Mouse (Mus musculus) liver, embryonic 12.5 days (tissue): ENCODE measurements around the gene Camsap3. TPM values are rescaled to one million over a fixed set of nuclear protein-coding genes. Genes with fewer than 3 reads are reported as not detected.
A peak's percentile ranks its signal among the peaks of the same experiment; 100 is the strongest.
"Not testable (repeated sequence)": the region's sequence is repeated elsewhere in the genome, so short reads cannot be mapped to it uniquely, and the experiment has no call there.

ENCODE experiments used
- ATAC-seq: fragments of 200-750 bp; cut with Nextera tagmentation; 2 replicates; pipeline ENCODE4 v1.8.0; 2017; ENCODE audit warnings: moderate number of reproducible peaks, mild to moderate bottlenecking, moderate library complexity
- H3K27ac ChIP-seq: fragments of 300-500 bp; sonication (generic); 2 replicates; pipeline ENCODE4 v1.5.1; 2016; ENCODE audit warnings: mild to moderate bottlenecking
- H3K27me3 ChIP-seq: fragments of 300-500 bp; sonication (generic); replicated peaks from 2 replicates; pipeline ENCODE4 v1.6.1; 2016; ENCODE audit warnings: mild to moderate bottlenecking, moderate library complexity
- H3K36me3 ChIP-seq: fragments of 300-500 bp; sonication (generic); 2 replicates; pipeline ENCODE4 v1.6.1; 2016; ENCODE audit warnings: mild to moderate bottlenecking, moderate library complexity
- H3K4me1 ChIP-seq: fragments of 300-500 bp; sonication (generic); 2 replicates; pipeline ENCODE4 v1.6.1; 2016
- H3K4me2 ChIP-seq: fragments of 300-500 bp; sonication (generic); 2 replicates; pipeline ENCODE4 v1.6.1; 2016; ENCODE audit warnings: mild to moderate bottlenecking, moderate library complexity
- H3K4me3 ChIP-seq: fragments of 300-500 bp; sonication (generic); 2 replicates; pipeline ENCODE4 v1.5.1; 2016; ENCODE audit warnings: mild to moderate bottlenecking, moderate library complexity
- H3K9ac ChIP-seq: fragments of 300-500 bp; sonication (generic); 2 replicates; pipeline ENCODE4 v1.6.1; 2016; ENCODE audit warnings: mild to moderate bottlenecking, moderate library complexity
- H3K9me3 ChIP-seq: fragments of 300-500 bp; sonication (generic); replicated peaks from 2 replicates; pipeline ENCODE4 v1.6.1; 2016; ENCODE audit warnings: mild to moderate bottlenecking, moderate library complexity
- WGBS: fragments of 180-500 bp; shearing (Covaris S2); methylation state at CpG from one replicate; pipeline ENCODE4 v1.1.7; 2016; ENCODE audit not compliant: insufficient replicate concordance; 5-methylcytosine and 5-hydroxymethylcytosine counted together
- polyA plus RNA-seq: library from polyadenylated mRNA; unstranded; fragments of >200 nt; fragmentation: Nextera tagmentation; extraction: Ambion mirVana; gene quantifications from 2 replicates; pipeline ENCODE4 v1.2.1, GENCODE M21; 2016

Gene Camsap3
- polyA plus RNA-seq, 1 experiment from 2014 or later, result 2.2 TPM

DNA sequence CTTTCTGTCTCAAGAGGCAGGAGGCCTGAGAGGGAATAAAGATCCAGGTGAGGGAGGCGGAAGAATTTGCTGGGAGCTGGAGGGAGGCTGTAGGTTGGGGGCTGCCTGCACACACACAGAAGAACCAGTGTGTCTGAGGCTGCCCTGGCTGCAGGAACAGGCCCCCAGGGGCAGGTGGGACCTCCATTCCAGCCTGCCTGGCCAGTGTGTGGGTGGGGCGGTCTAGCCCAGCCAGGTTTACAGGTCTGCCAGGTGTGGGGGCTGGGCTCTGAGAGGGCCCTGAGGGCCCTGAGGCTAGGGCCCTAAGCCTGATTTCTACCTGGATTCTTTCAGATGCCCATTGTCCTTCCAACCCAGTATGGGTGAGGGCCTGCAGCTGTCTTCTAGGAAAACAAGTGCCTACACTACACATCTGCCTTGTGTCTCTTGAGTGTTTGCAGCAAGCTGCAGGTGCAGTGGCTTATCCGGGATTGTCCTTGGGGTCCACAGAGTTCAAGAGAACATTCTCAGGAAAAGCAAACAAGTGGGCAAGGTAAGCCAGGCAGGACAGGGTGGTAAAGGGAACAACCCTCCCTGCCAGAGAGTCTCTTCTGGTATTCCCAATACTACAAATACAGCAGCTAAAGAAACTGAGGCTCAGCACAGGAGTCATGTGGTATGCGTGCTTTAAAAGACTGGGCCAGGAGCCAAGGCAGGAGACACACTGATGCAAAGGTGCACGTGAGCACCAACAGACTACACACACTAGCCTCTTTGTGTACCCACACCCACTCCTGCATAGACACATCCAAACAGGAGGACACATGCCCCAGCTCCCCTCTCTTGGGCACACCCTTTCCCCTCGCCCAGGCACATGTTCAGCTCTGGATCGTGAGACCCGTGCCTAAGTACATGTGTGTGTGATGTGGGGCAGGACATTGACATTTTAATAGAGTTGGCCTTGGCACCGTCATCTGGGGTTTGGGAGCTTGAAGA is 7.4 kb upstream of the Camsap3 start:
- no peak overlapping the region for H3K9ac ChIP-seq
- peaks cover 8% of the 10 kb centered on the region for H3K4me1 ChIP-seq
- H3K27ac ChIP-seq, result no peak overlapping the region
- WGBS, result 71% methylated on average over 9 of the region's 9 CpGs
- no peak overlapping the region for H3K4me3 ChIP-seq
- no peaks in the 10 kb centered on the region for H3K36me3 ChIP-seq
- ATAC-seq, result 0 out of 2 replicates have a peak, but pooled peaks have one; percentile 45
- H3K4me2 ChIP-seq, result no peak overlapping the region
- H3K27me3 ChIP-seq, result 0 out of 2 replicates have a peak, but pooled peaks cover 3% of the 10 kb centered on the region
- no peaks in the 10 kb centered on the region for H3K9me3 ChIP-seq

DNA sequence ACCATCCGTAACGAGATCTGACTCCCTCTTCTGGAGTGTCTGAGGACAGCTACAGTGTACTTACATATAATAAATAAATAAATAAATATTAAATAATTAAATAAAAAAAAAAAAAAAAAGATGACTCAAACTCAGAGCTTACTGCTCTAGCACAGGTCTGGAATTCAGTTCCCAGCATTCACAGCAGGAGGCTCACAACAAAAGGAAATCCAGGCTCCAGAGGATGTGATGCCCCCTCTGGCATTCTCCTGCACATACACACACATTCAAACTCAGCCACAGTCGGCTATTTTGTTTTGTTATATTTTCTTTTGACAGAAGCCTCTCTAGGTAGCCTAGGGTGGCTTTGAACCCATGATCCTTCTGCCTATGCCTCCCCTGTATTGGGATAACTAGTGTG is 5.1 kb upstream of the Camsap3 start:
- not testable (repeated sequence) for ATAC-seq, H3K27me3 ChIP-seq, H3K9me3 ChIP-seq, H3K9ac ChIP-seq, H3K27ac ChIP-seq, H3K36me3 ChIP-seq, H3K4me2 ChIP-seq, H3K4me3 ChIP-seq
- peaks cover 13% of the 10 kb centered on the region for H3K4me1 ChIP-seq
- 71% methylated on average over 3 of the region's 3 CpGs for WGBS

DNA sequence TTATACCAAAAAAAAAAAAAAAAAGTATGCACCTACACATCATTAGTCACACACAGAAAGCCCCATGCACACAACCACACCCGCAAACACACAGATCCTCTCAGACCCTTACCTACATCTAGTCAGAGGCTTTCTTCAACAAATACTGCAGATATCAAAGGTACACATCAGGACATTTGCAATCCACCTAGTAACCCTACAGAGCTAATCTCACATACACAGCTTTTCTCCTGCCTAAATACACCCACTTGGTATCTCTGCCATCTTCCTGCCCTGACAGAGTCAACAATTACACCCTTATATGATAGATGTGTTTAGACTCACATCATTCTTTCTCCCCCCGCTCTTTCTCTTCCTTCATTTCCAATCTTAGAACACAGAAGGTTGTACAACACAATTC is 641 bp upstream of the Camsap3 start:
- Histone ChIP-seq H3K9me3 (no peaks in the 10 kb centered on the region), H3K4me2 (peak overlapping the region; percentile 93), H3K27me3 (peaks cover 19% of the 10 kb centered on the region), H3K36me3 (no peaks in the 10 kb centered on the region), H3K9ac (no peak overlapping the region), H3K4me3 (no peak overlapping the region), H3K27ac (no peak overlapping the region), H3K4me1 (peaks cover 32% of the 10 kb centered on the region)
- peak; percentile 61 for ATAC-seq
- 49% methylated on average over 2 of the region's 2 CpGs for WGBS

DNA sequence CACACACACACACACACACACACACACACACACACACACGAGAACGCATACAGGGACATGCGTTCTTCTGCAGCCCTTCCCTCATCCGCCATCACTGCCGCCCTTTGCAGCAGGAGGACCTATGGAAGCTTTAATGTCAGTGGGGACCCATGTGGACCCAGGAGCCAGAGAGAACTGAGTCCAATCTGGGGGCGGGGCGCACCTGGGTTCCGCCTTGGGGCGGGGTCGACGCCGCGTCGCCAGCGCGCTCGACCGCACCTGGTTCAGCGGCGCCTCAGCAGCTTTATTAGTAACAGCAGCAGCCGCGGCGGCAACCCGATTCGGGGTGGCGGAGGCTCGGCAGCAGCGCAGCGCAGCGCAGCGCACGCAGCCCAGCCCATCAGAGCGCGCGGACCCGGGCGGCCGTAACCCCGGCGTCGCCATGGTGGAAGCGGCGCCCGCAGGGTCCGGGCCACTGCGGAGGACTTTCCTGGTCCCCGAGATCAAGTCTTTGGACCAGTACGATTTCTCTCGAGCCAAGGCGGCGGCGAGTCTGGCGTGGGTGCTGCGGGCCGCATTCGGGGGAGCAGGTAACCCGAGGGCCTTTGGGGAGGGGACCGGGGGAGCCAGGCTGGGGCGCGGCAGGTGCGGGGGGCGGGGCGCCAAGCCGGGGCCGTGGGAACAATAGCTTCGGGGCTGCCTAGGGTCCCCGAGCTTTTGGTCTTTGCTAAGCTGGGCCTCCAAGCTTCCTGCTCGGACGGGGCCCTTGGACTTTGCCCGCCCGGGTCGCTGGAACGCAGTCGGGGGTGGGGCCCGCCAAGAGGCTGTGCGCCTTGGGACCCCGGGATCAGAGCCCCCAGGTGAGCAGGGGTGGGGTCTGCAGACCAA is 531 bp downstream of the Camsap3 start:
- no peaks in the 10 kb centered on the region for H3K36me3 ChIP-seq
- peak overlapping the region; percentile 64 for H3K9ac ChIP-seq
- H3K27me3 ChIP-seq, result peaks cover 19% of the 10 kb centered on the region
- H3K4me1 ChIP-seq, result peaks cover 32% of the 10 kb centered on the region
- H3K4me2 ChIP-seq, result peak overlapping the region; percentile 93
- peak overlapping the region; percentile 37; the same call in 1 of the 2 replicates for H3K27ac ChIP-seq
- peak overlapping the region; percentile 67 for H3K4me3 ChIP-seq
- no peaks in the 10 kb centered on the region for H3K9me3 ChIP-seq
- ATAC-seq, result peak; percentile 68
- WGBS, result 3% methylated on average over 75 of the region's 77 CpGs

DNA sequence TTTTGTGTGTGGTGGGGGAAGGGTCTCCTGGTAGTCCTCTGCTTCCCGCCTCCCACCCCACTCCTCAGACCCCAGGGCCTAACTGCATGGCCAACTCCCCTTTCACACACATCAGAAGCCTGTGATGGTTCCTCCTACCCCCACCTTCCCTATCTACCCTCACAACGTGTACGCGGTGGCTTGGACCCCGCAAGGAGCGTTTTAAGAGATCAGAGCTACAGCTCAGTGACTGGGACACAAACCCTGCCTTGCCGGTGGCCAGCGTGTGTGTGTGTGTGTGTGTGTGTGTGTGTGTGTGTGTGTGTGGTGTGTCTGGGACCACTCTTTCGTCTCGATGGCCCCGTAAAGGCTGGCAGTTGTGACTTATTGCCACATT is 1.2 kb downstream of the Camsap3 start:
- Histone ChIP-seq H3K4me3 (peak overlapping the region; percentile 67), H3K27me3 (peaks cover 19% of the 10 kb centered on the region), H3K36me3 (no peaks in the 10 kb centered on the region), H3K4me2 (peak overlapping the region; percentile 93), H3K27ac (no peak overlapping the region), H3K9ac (peak overlapping the region; percentile 64), H3K4me1 (peaks cover 32% of the 10 kb centered on the region), H3K9me3 (no peaks in the 10 kb centered on the region)
- ATAC-seq, result peak; percentile 28; the same call in 1 of the 2 replicates
- 19% methylated on average over 11 of the region's 11 CpGs for WGBS

DNA sequence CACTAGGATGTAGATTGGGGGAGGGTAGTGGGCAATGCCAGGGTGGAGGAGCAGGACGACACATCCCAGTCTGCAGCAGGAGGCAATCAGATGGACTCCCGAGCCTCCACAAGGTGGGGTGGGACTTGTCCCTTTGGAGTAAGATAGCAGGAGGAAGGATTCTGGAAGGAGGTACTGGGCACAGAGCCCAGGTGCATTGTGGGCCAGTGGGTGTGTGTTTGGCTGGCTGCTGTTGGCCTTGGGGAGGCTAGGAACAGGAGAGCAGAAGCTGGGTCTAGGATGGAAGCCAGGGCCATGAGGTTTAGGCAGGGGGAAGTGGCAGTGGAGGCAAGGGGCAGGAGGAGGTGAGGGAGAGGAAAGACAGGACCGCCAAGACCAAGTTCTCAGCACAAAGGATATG is 6.4 kb downstream of the Camsap3 start:
- 50% methylated on average over 3 of the region's 3 CpGs for WGBS

DNA sequence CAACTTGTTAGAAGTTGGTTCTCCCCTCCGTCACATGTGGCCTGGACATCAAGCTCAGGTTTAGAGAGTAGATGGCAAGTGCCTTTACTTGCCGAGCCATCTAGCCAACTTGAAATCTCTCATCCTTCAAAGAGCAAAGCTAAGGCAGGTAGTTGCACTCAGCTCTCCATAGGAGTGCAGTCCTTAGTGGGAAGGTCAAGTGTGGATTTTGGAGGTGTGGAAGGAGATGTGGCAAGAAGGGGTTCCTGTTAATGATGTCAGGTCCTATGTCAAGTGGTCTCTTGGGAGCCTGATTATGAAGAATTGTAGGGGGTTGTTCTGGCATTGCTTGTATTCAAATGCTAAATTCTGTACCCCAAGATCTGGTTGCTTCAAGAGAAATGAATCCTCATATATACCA is 7.4 kb downstream of the Camsap3 start:
- no peaks in the 10 kb centered on the region for H3K9me3 ChIP-seq
- 60% methylated on average over 2 of the region's 2 CpGs for WGBS
- no peak for ATAC-seq
- peaks cover 2% of the 10 kb centered on the region; the same call in 1 of the 2 replicates for H3K27me3 ChIP-seq
- no peak overlapping the region for H3K4me2 ChIP-seq
- no peak overlapping the region for H3K27ac ChIP-seq
- H3K36me3 ChIP-seq, result no peaks in the 10 kb centered on the region
- no peaks in the 10 kb centered on the region for H3K4me1 ChIP-seq
- no peak overlapping the region for H3K4me3 ChIP-seq
- H3K9ac ChIP-seq, result no peak overlapping the region

More for the DNA sequence above, 6.4 kb downstream of the Camsap3 start:
- H3K9ac ChIP-seq, result no peak overlapping the region
- H3K27ac ChIP-seq, result no peak overlapping the region
- no peaks in the 10 kb centered on the region for H3K9me3 ChIP-seq
- H3K4me2 ChIP-seq, result no peak overlapping the region
- peaks cover 4% of the 10 kb centered on the region; the same call in 1 of the 2 replicates for H3K27me3 ChIP-seq
- ATAC-seq, result no peak
- H3K4me1 ChIP-seq, result peaks cover 4% of the 10 kb centered on the region
- no peaks in the 10 kb centered on the region for H3K36me3 ChIP-seq
- no peak overlapping the region for H3K4me3 ChIP-seq

DNA sequence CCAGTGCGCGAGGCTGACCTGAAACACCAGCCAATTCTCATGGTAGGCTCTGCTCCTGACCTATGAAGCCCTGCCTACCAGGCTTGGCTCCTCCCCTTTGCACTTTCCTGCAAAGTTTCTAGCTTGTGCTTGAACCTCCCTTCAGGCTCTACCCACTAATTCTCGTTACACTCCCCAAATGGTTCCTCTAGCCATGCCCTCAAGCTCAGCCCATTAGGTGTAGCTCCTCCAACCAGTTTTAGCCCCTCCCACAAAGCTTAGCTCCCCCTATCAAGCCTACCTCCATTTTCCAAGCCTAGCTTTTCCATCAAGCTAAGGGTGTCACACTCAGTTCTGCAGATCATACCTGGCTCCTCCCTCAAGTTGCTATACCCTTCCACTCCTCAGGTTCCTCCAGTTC is 11.0 kb downstream of the Camsap3 start:
- Histone ChIP-seq H3K36me3 (no peaks in the 10 kb centered on the region), H3K27me3 (peaks cover 2% of the 10 kb centered on the region; the same call in 1 of the 2 replicates), H3K9ac (no peak overlapping the region), H3K4me3 (no peak overlapping the region), H3K9me3 (no peaks in the 10 kb centered on the region), H3K4me1 (no peaks in the 10 kb centered on the region), H3K27ac (no peak overlapping the region), H3K4me2 (no peak overlapping the region)
- 65% methylated on average over 3 of the region's 3 CpGs for WGBS
- ATAC-seq, result peak; percentile 28; the same call in 1 of the 2 replicates

DNA sequence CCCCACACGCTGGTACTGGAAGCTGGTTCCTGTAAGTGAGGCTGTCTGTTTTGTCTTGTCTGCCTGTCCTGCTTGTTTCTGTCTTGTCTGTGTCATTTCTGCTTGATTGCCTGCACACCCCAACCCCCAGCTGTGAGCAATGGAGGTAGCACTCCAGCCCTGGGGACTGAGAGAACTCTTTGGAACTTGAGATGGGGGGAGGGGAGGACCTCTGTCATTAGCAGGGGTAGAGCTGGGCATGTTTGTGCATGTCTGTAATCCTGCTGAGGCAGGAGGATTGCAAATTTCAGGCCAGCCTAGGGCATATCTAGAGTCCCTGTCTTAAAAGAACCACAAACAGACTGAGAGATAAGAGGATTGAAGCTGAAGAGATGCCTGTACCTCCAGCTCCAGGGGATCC is 12.1 kb downstream of the Camsap3 start:
- H3K9ac ChIP-seq, result no peak overlapping the region
- 0 out of 2 replicates have a peak, but pooled peaks cover 2% of the 10 kb centered on the region for H3K27me3 ChIP-seq
- H3K36me3 ChIP-seq, result no peaks in the 10 kb centered on the region
- ATAC-seq, result no peak
- no peak overlapping the region for H3K4me2 ChIP-seq
- H3K4me1 ChIP-seq, result no peaks in the 10 kb centered on the region
- H3K4me3 ChIP-seq, result no peak overlapping the region
- WGBS, result 100% methylated on average over 1 of the region's 1 CpGs
- no peak overlapping the region for H3K27ac ChIP-seq
- H3K9me3 ChIP-seq, result no peaks in the 10 kb centered on the region

DNA sequence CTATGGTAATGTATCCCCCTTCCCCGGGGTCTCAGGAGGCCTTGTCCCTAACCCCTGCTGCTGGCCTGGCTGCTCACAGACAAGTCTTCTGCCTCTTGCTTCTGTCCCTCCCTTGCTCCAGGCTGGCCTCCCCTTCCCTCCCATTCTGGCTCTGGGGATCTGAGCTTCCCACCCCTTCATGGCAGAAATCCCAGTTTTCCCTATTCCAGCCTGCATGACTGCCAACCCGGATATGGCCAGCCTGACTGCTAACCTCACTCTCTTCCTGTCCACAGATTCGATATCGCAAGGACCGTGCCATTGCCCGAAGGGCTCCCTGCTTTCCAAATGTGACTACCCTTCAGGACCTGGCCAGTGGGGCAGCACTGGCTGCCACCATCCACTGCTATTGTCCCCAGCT is 13.3 kb downstream of the Camsap3 start:
- no peak overlapping the region for H3K9ac ChIP-seq
- H3K27me3 ChIP-seq, result 0 out of 2 replicates have a peak, but pooled peaks cover 2% of the 10 kb centered on the region
- no peaks in the 10 kb centered on the region for H3K36me3 ChIP-seq
- WGBS, result 77% methylated on average over 6 of the region's 6 CpGs
- no peaks in the 10 kb centered on the region for H3K4me1 ChIP-seq
- no peak for ATAC-seq
- no peak overlapping the region for H3K4me2 ChIP-seq
- no peak overlapping the region for H3K4me3 ChIP-seq
- no peaks in the 10 kb centered on the region for H3K9me3 ChIP-seq
- no peak overlapping the region for H3K27ac ChIP-seq

DNA sequence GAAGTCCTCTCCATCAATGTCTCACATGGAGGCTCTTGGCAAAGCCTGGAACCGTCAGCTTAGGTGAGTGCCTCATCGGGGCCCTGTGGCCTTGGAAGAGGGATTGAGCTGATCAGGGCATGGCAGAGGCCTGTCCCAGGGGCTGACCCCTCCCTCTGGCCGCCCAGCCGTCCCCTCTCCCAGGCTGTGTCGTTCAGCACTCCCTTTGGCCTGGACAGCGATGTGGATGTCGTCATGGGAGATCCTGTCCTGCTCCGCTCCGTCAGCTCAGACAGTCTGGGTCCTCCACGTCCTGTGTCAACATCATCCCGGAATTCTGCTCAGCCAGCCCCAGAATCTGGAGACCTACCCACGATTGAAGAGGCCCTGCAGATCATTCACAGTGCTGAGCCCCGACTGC is 16.3 kb downstream of the Camsap3 start:
- Histone ChIP-seq H3K27ac (no peak overlapping the region), H3K4me1 (no peaks in the 10 kb centered on the region), H3K9ac (no peak overlapping the region), H3K9me3 (no peaks in the 10 kb centered on the region), H3K4me2 (no peak overlapping the region), H3K36me3 (peaks cover 12% of the 10 kb centered on the region), H3K4me3 (no peak overlapping the region), H3K27me3 (0 out of 2 replicates have a peak, but pooled peaks cover 2% of the 10 kb centered on the region)
- 58% methylated on average over 13 of the region's 13 CpGs for WGBS
- no peak for ATAC-seq

DNA sequence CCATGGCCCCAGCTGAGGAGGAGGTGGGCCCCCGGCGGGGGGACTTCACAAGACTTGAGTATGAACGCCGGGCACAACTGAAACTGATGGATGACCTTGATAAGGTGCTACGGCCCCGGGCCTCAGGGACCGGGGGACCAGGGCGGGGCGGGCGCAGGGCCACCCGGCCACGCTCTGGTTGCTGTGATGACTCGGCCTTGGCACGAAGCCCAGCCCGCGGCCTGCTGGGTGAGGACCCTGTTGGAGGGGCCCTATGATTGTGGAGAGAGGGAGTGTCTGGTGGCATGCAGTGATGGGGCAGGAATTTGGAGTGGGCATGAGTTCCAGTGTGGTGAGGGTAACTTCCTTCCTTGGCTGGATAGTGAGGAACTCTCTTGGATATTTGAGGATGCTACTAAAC is 19.5 kb downstream of the Camsap3 start:
- no peak overlapping the region for H3K9ac ChIP-seq
- peaks cover 43% of the 10 kb centered on the region for H3K36me3 ChIP-seq
- H3K4me1 ChIP-seq, result no peaks in the 10 kb centered on the region
- no peak overlapping the region for H3K4me2 ChIP-seq
- no peaks in the 10 kb centered on the region for H3K27me3 ChIP-seq
- 60% methylated on average over 16 of the region's 16 CpGs for WGBS
- no peak for ATAC-seq
- H3K27ac ChIP-seq, result no peak overlapping the region
- no peak overlapping the region for H3K4me3 ChIP-seq
- H3K9me3 ChIP-seq, result no peaks in the 10 kb centered on the region
